Mouse (Mus musculus): ENCODE results near the gene Olfr745.

Gene Olfr745

DNA sequence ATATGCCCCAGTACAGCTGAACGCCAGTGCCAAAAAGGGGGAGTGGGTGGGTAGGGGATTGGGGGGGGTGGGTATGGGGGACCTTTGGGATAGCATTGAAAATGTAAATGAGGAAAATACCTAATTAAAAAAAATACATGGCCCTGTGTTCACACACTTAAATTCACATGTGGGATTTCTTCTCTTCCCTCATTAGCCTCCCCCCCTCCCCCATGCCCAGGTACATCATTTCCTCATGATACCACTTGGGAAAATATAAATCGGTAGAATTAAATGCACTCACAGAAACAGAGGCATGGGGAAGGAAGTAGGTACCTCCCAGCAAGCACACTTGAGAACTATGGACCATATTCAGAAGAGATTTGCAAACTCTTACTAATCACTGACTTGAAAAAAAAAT is at the start of gene Olfr745:
Gene Olfr745, plus strand, starts transcription at position 301 of the 400 bp plus-strand sequence.
- DNase-seq, result no peak

DNA sequence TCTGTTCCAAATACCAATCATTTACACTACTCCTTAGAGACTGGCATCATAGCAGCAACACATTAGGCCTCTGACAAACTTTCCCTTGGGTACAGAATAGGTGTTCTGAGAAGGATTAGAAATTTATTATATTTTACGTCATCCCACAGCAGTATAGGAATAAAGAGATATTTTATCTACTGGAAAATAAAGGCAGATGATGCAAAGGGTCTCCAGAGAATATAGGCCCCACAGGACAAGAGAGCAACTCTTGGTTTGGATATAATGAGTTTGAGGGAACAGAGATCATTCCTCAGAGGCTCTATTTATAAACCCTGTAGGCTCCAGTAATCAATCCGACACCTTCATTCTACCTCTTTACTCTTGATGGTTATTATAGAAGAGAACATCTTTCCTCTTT is 24.6 kb upstream of the Olfr745 start, which contains the start of gene Olfr744:
Gene Olfr744, plus strand, starts transcription at position 301 of the 400 bp plus-strand sequence.
- DNase-seq, result no peak

DNA sequence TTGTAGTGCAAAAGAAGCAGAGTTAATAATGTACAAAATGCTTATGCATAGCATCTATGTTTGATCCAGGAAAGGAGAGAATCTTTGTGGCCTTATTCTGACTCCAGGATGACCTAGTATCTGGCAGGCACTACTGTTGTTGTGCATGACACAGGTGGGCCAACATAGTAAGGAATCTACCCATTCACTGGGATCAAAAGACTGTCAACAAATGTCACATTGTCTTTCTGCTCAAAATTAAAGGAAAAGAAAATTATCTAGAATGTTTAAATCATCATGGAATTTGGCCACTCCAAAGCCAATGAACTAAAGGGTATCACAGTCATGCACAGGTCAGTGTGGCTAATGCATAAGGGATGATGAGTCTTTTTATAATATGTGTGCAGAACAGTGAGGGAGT is 7.6 kb downstream of the Olfr745 start, which contains the start of gene Olfr746:
Gene Olfr746, plus strand, starts transcription at position 301 of the 400 bp plus-strand sequence.
- no peak for DNase-seq

DNA sequence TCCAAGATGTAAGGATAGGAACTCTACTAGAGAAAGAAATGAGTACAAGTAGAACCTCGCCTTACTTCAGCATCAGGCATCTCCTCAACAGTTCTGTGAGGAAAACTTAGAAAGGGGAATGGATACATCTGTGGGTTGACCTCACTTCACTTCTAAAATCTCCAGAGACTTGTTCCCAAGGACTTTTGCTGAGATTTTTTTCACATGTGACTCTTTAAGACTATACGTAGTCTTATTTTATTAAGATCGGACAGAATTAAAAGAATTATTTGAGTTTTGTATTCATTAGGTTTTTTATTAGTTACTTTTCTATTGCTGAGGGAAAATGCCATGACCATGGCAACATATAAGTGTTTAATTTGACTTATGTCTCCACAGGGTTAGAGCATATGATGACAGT is 53.9 kb downstream of the Olfr745 start, which contains the start of gene Olfr747:
Gene Olfr747, minus strand, starts transcription at position 101 of the 400 bp plus-strand sequence.
- DNase-seq, result no peak

All from lung, adult 18-20 months (tissue).